Mouse (Mus musculus) gastrocnemius, postnatal 10 days (tissue): ENCODE measurements around the gene Scube1. TPM values are rescaled to one million over a fixed set of nuclear protein-coding genes. Genes with fewer than 3 reads are reported as not detected.

Experiments
- DNase-seq: peaks from one replicate; pipeline ENCODE4 v3.0.0; 2021; ENCODE audit warnings: mixed read lengths
- total RNA-seq, 2 experiments: library from RNA; stranded (reverse); gene quantifications; 2 replicates each; pipeline ENCODE4 v1.2.3; 2021

Gene Scube1
- total RNA-seq, 2 experiments from 2014 or later, result 2.5 to 2.8 TPM

DNA sequence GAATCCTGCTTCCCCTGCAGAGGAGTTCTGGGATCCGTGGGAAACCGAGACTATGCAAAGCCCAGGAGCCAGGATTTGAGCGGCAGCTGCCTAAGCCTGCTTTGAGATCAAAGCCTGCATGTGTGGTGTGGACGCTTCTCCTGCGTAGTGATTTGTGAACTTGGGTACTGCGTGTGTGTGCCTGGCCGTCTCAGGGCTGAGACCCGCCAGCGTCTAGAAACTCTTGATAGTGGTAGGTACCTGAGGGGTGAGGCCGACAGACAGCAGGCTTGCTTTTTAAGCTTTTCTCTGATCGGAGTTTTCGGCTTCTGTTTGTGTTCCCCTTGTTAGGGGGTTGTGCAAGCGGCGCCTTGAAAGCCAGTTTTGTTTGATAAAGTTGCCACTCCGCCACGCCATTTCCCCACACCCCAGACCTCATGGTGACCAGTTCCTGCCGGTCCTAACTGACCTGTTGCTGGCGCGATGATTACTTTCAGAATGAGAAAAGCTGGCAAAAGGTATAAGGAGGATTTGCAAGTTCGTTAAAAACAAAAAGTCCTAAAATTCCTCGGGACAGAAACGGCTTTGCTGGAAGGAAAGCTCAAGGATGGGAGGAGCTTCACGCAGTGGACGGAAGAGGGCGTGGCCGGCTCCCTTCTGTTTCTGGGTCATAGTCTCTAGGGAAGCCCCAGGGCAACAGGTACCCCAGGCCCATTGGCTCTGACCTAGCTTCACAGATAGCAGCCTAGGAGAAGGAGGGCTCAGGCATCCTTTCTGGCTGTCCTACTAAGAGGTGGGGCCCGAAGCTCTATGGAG is 160.8 kb downstream of the Scube1 start:
- DNase-seq, result peak; percentile 29

- DNase-seq, result peak; percentile 62
Measured at GRCm38 (mm10) chr15:83563327-83563856, 161.4 kb downstream of the Scube1 start, which contains the start of the genes Tspo and Mcat. Gene Tspo (plus strand): TSS chr15:83563592. Gene Mcat (minus strand): TSS chr15:83563787.

DNA sequence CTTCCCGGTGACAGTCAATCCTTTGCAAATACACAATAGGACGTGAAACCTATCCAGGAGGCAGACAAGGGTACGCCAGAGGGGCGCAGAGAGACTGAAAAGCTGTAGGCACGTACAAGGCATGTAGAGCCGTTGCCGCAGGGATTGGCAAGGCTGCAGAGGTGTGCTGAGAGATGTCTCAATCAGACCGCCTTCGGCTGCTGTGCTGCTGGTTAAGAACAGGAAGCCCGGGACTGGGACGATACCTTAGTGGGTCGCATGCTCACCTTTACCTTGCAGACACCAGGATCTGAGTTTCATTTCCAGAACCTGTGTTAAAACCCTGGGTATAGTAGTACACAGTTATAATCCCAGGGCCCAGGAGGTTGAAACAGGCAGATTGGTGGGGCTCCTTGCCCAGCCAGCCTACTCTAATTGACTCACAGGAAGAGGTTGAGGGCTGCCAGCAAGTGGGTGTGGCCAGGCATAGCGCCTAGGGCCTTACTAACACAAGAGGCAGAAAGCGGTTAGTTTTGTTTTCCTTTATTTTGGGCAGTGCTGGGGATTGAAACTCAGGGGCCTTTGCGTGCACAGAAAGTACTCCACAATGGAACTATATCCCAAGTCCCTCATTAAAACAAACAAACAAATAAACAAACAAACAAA is 162.1 kb downstream of the Scube1 start:
- DNase-seq, result peak; percentile 83

DNA sequence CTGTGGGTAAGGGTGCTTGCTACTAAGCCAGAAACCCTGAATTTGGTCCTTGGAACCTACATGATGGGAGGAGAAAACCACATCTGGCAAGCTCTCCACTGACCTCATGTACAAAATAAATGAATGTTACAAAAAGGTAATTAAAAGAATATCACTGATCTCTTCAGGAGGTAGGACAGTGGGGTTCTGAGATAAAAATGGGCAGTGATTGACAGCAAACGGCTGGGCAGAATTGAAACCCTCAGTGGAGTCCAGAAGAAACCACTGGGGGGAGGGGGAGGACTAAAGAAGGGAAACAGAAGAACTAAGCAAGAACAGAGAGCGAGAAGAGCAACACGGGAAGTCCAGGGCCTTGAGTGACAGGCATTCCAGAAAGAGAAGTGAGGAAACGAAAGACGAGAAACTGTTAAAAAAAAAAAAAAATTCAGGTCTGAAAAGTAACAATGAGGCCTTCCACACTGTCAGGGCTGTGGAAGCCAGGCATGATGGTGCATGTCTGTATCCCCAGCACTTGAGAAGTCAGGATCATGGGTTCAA is 163.8 kb downstream of the Scube1 start:
- no peak for DNase-seq

- peak; percentile 82 for DNase-seq
Measured at GRCm38 (mm10) chr15:83555161-83555974, 169.5 kb downstream of the Scube1 start.

Other genes starting within 250 kb of the Scube1 start
- gene Ttll1, start 214.1 kb downstream of the Scube1 start, total RNA-seq, result 1 to 10 TPM; 5.2 to 6.3 TPM
- gene Bik, start 198.2 kb downstream of the Scube1 start, total RNA-seq, result 1 to 10 TPM; 2.0 to 3.3 TPM
- gene Tspo, start 161.4 kb downstream of the Scube1 start, total RNA-seq, result 10 to 100 TPM; 30.3 to 33.8 TPM
- gene Mcat, start 161.2 kb downstream of the Scube1 start, total RNA-seq, result 10 to 100 TPM; 22.7 to 29.3 TPM
- gene Ttll12, start 129.9 kb downstream of the Scube1 start, total RNA-seq, result 10 to 100 TPM in 1 of 2 experiments, 1 to 10 TPM in 1; 9.4 to 13.0 TPM
- under 1 TPM; 0.45 TPM for gene Mpped1, start 54.4 kb upstream of the Scube1 start, total RNA-seq